Mouse (Mus musculus) small intestine, adult 2 months (tissue): ENCODE measurements around the gene Gxylt1. TPM values are rescaled to one million over a fixed set of nuclear protein-coding genes. Genes with fewer than 3 reads are reported as not detected.

Experiments
- H3K27ac ChIP-seq: fragments of 200-500 bp; 2 replicates; pipeline ENCODE4 v1.5.1; 2012; ENCODE audit warnings: low read depth, low read length, control low read depth, inconsistent platforms; ENCODE audit not compliant: insufficient read depth
- H3K27me3 ChIP-seq: fragments of 200-500 bp; 2 replicates; pipeline ENCODE4 v1.6.1; 2012; ENCODE audit warnings: mild to moderate bottlenecking, moderate library complexity, low read length, inconsistent platforms; ENCODE audit not compliant: control insufficient read depth, insufficient read depth
- H3K36me3 ChIP-seq: fragments of 200-500 bp; 2 replicates; pipeline ENCODE4 v1.6.1; 2012; ENCODE audit warnings: mild to moderate bottlenecking, low read length, control low read depth, inconsistent platforms; ENCODE audit not compliant: control insufficient read depth, insufficient read depth
- H3K4me1 ChIP-seq: fragments of 200-500 bp; 2 replicates; pipeline ENCODE4 v1.6.1; 2012; ENCODE audit warnings: low read length, inconsistent platforms, mixed read lengths; ENCODE audit not compliant: control insufficient read depth, insufficient read depth, insufficient read length
- H3K4me3 ChIP-seq: fragments of 200-500 bp; 2 replicates; pipeline ENCODE4 v1.5.1; 2012; ENCODE audit warnings: low read depth, mild to moderate bottlenecking, control low read depth, inconsistent platforms, low read length, moderate library complexity
- CTCF ChIP-seq: fragments of 200-500 bp; IDR thresholded peaks from 2 replicates; pipeline ENCODE4 v1.5.1; 2012; ENCODE audit warnings: low read depth, mild to moderate bottlenecking, control low read depth, inconsistent platforms, low read length, moderate library complexity, mixed read lengths; ENCODE audit not compliant: insufficient replicate concordance, insufficient read length; ENCODE audit errors: extremely low read depth
- POLR2A ChIP-seq: fragments of 200-500 bp; IDR thresholded peaks from 2 replicates; pipeline ENCODE4 v1.6.1; 2012; ENCODE audit warnings: low read depth, mild to moderate bottlenecking, control low read depth, inconsistent platforms, low read length, moderate library complexity
- WGBS: fragments of 180-500 bp; shearing (Covaris S2); methylation state at CpG from one replicate; pipeline ENCODE4 v1.1.7; 2018; 5-methylcytosine and 5-hydroxymethylcytosine counted together
- polyA plus RNA-seq: library from polyadenylated mRNA; depleted of rRNA; stranded (reverse); fragments of >200 nt; gene quantifications from 2 replicates; pipeline ENCODE4 v1.2.3, GENCODE M21; 2012

Gxylt1 gene
- polyA plus RNA-seq, 1 experiment = 0.96 TPM

GRCm38 (mm10) chr15:93284326-93284725, 9.3 kb upstream of the Gxylt1 start:
- 79% methylated on average over 6 of the region's 6 CpGs for WGBS
- no peak overlapping the region for H3K4me3 ChIP-seq
- no peak for TF ChIP-seq CTCF
- no peak for TF ChIP-seq POLR2A
- H3K27me3 ChIP-seq = no peaks in the 10 kb centered on the region
- H3K36me3 ChIP-seq = peaks cover 5% of the 10 kb centered on the region
- H3K27ac ChIP-seq = no peak overlapping the region
- no peaks in the 10 kb centered on the region; the same call in 1 of the 2 replicates for H3K4me1 ChIP-seq

GRCm38 (mm10) chr15:93283349-93283748, 8.4 kb upstream of the Gxylt1 start:
- Histone ChIP-seq H3K27me3 (no peaks in the 10 kb centered on the region), H3K36me3 (peaks cover 5% of the 10 kb centered on the region), H3K4me3 (no peak overlapping the region), H3K27ac (no peak overlapping the region), H3K4me1 (no peaks in the 10 kb centered on the region; the same call in 1 of the 2 replicates)
- WGBS = 85% methylated on average over 11 of the region's 11 CpGs
- TF ChIP-seq POLR2A (no peak), CTCF (0 out of 2 replicates have a peak, but pooled peaks have one; percentile 15)

GRCm38 (mm10) chr15:93276276-93276675, 1.3 kb upstream of the Gxylt1 start:
- H3K4me1 ChIP-seq = peaks cover 9% of the 10 kb centered on the region
- no peaks in the 10 kb centered on the region for H3K27me3 ChIP-seq
- no peak for TF ChIP-seq POLR2A
- no peak for TF ChIP-seq CTCF
- no peaks in the 10 kb centered on the region for H3K36me3 ChIP-seq
- no peak overlapping the region for H3K27ac ChIP-seq
- H3K4me3 ChIP-seq = peak overlapping the region; percentile 4; the same call in 1 of the 2 replicates
- under 1% methylated on average over 14 of the region's 14 CpGs for WGBS

- under 1% methylated on average over 21 of the region's 21 CpGs for WGBS
- no peaks in the 10 kb centered on the region for H3K36me3 ChIP-seq
- TF ChIP-seq CTCF (no peak), POLR2A (no peak)
- no peaks in the 10 kb centered on the region for H3K27me3 ChIP-seq
- peak overlapping the region; percentile 61 for H3K27ac ChIP-seq
- peak overlapping the region; percentile 67 for H3K4me3 ChIP-seq
- peaks cover 9% of the 10 kb centered on the region for H3K4me1 ChIP-seq
These were observed 644 bp upstream of the Gxylt1 start for GRCm38 (mm10) chr15:93275623-93276022.

GRCm38 (mm10) chr15:93273788-93274678, 946 bp downstream of the Gxylt1 start:
- H3K4me3 ChIP-seq = peak overlapping the region; percentile 93
- H3K27me3 ChIP-seq = no peaks in the 10 kb centered on the region
- no peaks in the 10 kb centered on the region for H3K36me3 ChIP-seq
- H3K27ac ChIP-seq = peak overlapping the region; percentile 31; the same call in 1 of the 2 replicates
- 34% methylated on average over 19 of the region's 19 CpGs for WGBS
- TF ChIP-seq POLR2A (no peak), CTCF (no peak)
- H3K4me1 ChIP-seq = peaks cover 9% of the 10 kb centered on the region

- Histone ChIP-seq H3K27ac (peak overlapping the region; percentile 64), H3K4me3 (peak overlapping the region; percentile 40; the same call in 1 of the 2 replicates), H3K36me3 (no peaks in the 10 kb centered on the region), H3K27me3 (no peaks in the 10 kb centered on the region), H3K4me1 (peaks cover 9% of the 10 kb centered on the region)
- no peak for TF ChIP-seq CTCF
- TF ChIP-seq POLR2A = no peak
- 29% methylated on average over 9 of the region's 9 CpGs for WGBS
These were observed 2.0 kb downstream of the Gxylt1 start for GRCm38 (mm10) chr15:93272948-93273347.

- Histone ChIP-seq H3K36me3 (no peaks in the 10 kb centered on the region), H3K4me1 (peaks cover 9% of the 10 kb centered on the region), H3K27me3 (no peaks in the 10 kb centered on the region), H3K4me3 (no peak overlapping the region), H3K27ac (no peak overlapping the region)
- TF ChIP-seq CTCF (no peak), POLR2A (no peak)
- 77% methylated on average over 9 of the region's 9 CpGs for WGBS
These were observed 4.6 kb downstream of the Gxylt1 start for GRCm38 (mm10) chr15:93270289-93270855.
